Mouse (Mus musculus): Measurements from ENCODE around the gene Nus1.

DNA sequence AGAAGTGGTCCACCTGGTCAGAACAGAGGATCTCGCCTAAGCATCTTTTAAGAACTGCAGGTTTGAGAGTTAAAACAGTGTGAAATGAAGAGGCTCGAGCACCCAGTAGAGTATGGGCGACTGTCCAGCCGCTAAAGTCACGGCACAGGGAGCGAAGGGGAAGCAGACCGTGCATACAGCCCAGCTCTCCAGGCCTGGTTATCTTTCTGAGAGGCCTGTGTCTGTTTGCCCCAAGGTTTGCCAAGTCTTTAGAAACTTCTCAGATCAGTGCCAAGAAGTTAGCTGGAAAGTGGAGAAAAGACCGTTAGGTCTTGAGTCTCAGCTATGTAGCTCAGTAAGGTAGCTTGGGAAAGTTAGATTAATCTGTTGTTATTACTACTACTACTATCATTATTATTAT is 17.5 kb downstream of the Nus1 start:
- TF ChIP-seq GABPA (IDR thresholded peaks at IDR 0.05; ENCODE audit: insufficient replicate concordance, low read depth, low read length) (no peak), JUND (conservative IDR thresholded peaks at IDR 0.05; ENCODE audit: low read depth, low read length) (no peak), MAX (IDR thresholded peaks at IDR 0.05; ENCODE audit: low read length) (no peak), NRF1 (IDR thresholded peaks at IDR 0.05; ENCODE audit: low read depth, low read length) (no peak), CTCF (conservative IDR thresholded peaks at IDR 0.05 in 1 of 2, IDR thresholded peaks at IDR 0.05 in 1 of 2; ENCODE audit: low read depth in 2 of 2, low read length in 2 of 2) (no peak), MYC (IDR thresholded peaks at IDR 0.05; ENCODE audit: low read depth, low read length) (no peak), POLR2AphosphoS2 (IDR thresholded peaks at IDR 0.05; ENCODE audit: low read depth, low read length) (no peak), POLR2A (IDR thresholded peaks at IDR 0.05; ENCODE audit: low read depth, low read length) (no peak), ETS1 (conservative IDR thresholded peaks at IDR 0.05; ENCODE audit: low read depth, low read length) (no peak), MEF2A (IDR thresholded peaks at IDR 0.05; ENCODE audit: borderline replicate concordance, low read depth, low read length) (no peak)
